Mouse (Mus musculus) left cerebral cortex, adult 6 months (tissue): ENCODE measurements around the gene Gm42674. TPM values are rescaled to one million over a fixed set of nuclear protein-coding genes. Genes with fewer than 3 reads are reported as not detected.

ENCODE experiments used
- long read RNA-seq, 2 experiments: library from polyadenylated mRNA; unstranded; transcript quantifications; one replicate each; pipeline ENCODE4 v2.0.0; 2019 to 2020
- polyA plus RNA-seq: library from polyadenylated mRNA; unstranded; fragments of <200 nt; fragmentation: Nextera tagmentation; gene quantifications from 2 replicates; pipeline ENCODE4 v1.2.3, GENCODE M21; 2021

Gm42674 gene
- not detected in 2 replicates for polyA plus RNA-seq
- long read RNA-seq, experiment 1: 0 reads
- long read RNA-seq, experiment 2: 0 reads

GRCm38 (mm10) chr3:90601486-90602110, at the start of gene Gm42674:
Gm42674 (plus strand) TSS chr3:90601904.

DNA sequence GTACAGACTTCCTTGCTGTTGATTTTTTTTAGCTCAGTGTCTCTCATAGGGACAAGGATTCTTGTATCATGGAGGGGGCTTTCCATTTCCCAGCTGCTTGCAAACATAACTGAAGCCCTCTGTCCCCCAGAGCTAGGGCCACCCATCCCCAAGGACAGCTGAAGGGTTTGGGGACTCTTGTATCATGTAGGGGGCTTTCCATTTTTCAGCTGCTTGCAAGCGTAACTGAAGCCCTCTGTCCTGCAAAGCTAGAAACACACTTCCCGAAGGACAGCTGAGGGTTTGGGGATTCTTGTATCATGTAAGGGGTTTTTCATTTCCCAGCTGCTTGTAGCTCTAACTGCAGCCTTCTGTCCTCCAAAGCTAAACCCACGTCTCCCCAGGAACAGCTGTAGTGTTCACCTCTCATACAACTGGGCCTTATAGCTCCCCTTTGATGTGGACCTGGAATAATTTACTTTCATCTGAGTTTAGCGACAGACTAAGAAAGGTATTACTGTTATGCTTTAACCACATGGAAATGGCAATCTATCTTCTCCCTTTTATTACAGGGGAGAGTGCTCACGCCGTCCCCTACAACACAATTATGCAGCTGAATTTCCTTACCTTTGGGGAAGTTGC, 41.6 kb upstream of the Gm42674 start, which contains the start of gene S100a3:
S100a3 (plus strand) TSS at position 571 of the 621 bp plus-strand sequence.

DNA sequence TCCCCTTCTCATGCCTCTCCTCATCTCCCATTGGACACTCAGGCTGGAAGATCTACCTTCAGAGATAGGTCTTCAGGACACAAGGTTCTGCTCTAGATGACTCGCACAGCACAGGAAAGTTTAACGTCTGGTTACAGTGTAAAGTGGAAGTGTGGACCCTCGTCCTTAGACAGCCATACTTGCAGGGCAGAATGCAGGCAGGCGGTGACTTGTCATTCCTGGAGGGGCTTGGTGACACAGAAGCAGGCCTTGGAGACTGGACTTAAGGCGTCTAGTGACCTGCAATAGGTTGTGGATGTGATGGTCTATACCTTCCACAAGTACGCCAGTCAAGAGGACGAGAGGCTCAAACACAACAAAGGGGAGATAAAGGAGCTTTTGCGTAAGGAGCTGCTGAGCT, 11.8 kb upstream of the Gm42674 start, which contains the start of gene S100a2:
S100a2 (plus strand) TSS at position 301 of the 400 bp plus-strand sequence.

DNA sequence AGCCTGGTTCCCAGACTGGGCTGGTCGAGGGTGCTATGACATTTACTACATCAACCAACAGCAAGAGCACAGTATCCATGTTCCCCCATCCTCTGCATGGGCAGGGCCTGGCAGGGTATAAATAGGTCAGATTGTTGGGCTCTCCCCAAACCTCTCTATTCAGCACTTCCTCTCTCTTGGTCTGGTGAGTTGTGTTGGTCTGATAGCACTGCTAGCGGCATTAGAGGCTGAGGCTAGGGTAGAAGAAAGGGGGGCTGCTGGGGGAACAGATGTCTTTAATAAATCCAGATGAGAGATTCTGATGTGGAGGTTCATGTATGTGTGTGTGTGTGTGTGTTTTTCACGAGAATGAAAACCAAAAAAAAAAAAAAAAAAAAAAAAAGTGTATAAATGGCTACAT, 1.9 kb downstream of the Gm42674 start, which contains the start of gene S100a4:
S100a4 (plus strand) TSS at position 149 of the 400 bp plus-strand sequence.

DNA sequence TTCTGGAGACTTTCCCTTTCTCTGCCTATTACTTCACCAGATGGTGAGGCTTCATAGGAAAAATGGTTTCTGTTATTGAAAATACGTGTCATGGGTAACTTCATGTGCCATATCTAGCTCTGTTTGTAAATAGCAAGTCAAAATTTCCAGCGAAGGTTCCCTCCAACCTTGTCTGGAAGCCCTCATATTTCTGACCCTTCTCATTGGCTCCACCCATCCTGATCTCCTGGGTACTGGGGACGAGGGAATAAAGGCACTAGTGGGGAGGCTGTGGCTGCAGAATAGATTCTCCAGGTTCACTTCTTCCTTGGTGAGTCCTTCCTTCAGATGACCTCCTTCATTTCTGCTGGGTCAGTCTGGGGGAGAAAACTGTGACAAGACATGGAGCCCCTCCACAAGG, 6.5 kb downstream of the Gm42674 start, which contains the start of gene S100a5:
S100a5 (plus strand) TSS at position 301 of the 400 bp plus-strand sequence.

DNA sequence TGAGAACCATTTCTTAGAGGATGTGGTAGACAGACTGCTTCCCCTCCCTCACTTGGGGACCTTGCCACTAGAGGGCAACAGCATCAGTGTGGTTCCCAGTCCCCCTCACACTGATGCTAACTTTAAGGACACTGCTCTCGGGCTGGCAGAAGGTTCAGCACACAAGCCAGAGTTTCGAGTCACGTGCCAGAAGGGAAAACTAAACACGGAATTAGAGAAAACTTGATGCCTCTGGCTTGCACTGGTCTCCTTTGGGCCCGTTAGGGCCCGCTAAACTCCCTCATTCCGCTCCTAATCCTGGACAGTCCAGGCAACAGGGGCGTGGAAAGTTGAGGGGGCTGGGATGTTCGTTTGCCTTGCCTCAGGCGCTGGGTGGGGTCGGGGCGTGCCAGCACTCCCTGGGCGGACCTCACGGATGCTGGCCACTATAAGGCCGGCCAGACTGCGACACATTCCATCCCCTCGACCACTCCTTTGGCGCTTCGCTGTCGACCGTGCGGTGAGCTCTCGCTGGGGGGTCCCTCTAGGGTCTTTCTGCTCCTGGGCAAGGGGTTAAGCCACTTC, 11.1 kb downstream of the Gm42674 start, which contains the start of gene S100a6:
S100a6 (plus strand) TSS at position 155 of the 564 bp plus-strand sequence.

DNA sequence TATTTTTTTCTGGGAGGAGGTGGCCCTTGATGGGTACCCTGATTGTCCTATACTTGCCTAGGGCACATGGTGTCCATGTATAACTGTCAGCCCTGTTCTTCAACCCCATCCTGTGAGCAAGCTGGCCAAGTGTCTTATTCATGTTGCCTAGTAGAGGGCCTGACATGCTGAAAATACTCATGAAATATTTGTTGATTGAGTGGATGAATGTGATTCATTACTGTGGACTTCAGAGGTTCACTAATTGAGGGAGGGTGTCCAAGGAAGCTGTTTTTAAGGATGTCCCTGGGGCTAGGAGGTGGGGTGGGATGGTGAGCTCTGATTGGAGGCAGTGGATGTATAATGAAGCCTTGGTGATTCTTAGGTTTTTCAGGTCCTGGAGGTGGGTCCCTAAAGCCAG, 52.0 kb downstream of the Gm42674 start, which contains the start of gene S100a7a:
S100a7a (plus strand) TSS at position 301 of the 400 bp plus-strand sequence.

Other genes with a start within 250 kb of the Gm42674 start
- gene Slc27a3, start 212.0 kb upstream of the Gm42674 start, polyA plus RNA-seq: 2.0 TPM in 2 replicates
- gene Ints3, start 168.3 kb upstream of the Gm42674 start, polyA plus RNA-seq: 10.8 and 12.5 TPM in 2 replicates
- gene Npr1, start 136.0 kb upstream of the Gm42674 start, polyA plus RNA-seq: 0.73 and 0.85 TPM in 2 replicates
- gene Ilf2, start 125.8 kb upstream of the Gm42674 start, polyA plus RNA-seq: 69.5 and 88.4 TPM in 2 replicates
- 82.3 and 99.2 TPM in 2 replicates for gene Snapin, start 110.9 kb upstream of the Gm42674 start, polyA plus RNA-seq
- 96.5 and 106 TPM in 2 replicates for gene Chtop, start 92.4 kb upstream of the Gm42674 start, polyA plus RNA-seq
- 326 TPM in 2 replicates for gene S100a1, start 87.5 kb upstream of the Gm42674 start, polyA plus RNA-seq
- gene S100a13, start 87.5 kb upstream of the Gm42674 start, polyA plus RNA-seq: 149 and 180 TPM in 2 replicates
- gene S100a14, start 75.0 kb upstream of the Gm42674 start, polyA plus RNA-seq: not detected in 2 replicates
- gene S100a16, start 64.7 kb upstream of the Gm42674 start, polyA plus RNA-seq: 168 and 195 TPM in 2 replicates
- gene S100a3, start 41.3 kb upstream of the Gm42674 start, polyA plus RNA-seq: 2.1 and 3.0 TPM in 2 replicates
- gene S100a2, start 11.7 kb upstream of the Gm42674 start, polyA plus RNA-seq: not detected in 2 replicates
- 4.3 and 6.4 TPM in 2 replicates for gene S100a4, start 1.9 kb downstream of the Gm42674 start, polyA plus RNA-seq
- gene S100a5, start 6.6 kb downstream of the Gm42674 start, polyA plus RNA-seq: 0.60 TPM in 1 of 2 replicates, not detected in the other
- 92.6 and 97.3 TPM in 2 replicates for gene S100a6, start 11.0 kb downstream of the Gm42674 start, polyA plus RNA-seq
- 0.16 and 0.31 TPM in 2 replicates for gene S100a7a, start 52.1 kb downstream of the Gm42674 start, polyA plus RNA-seq
- 1.4 and 2.0 TPM in 2 replicates for gene S100a8, start 67.1 kb downstream of the Gm42674 start, polyA plus RNA-seq
- 0.77 TPM in 1 of 2 replicates, not detected in the other for gene S100a9, start 93.8 kb downstream of the Gm42674 start, polyA plus RNA-seq
- gene Pglyrp4, start 125.0 kb downstream of the Gm42674 start, polyA plus RNA-seq: not detected in 2 replicates
- not detected in 2 replicates for gene Gm5849, start 176.0 kb downstream of the Gm42674 start, polyA plus RNA-seq